Mouse (Mus musculus): ENCODE data around the gene Gnai2. TPM values are rescaled to one million over a fixed set of nuclear protein-coding genes. Genes with fewer than 3 reads are reported as not detected.

Gnai2 gene
- polyA plus RNA-seq, 2 experiments, result 124 to 137 TPM

GRCm38 (mm10) chr9:107620954-107621353, 14.2 kb downstream of the Gnai2 start:
- Histone ChIP-seq H3K27ac (no peak overlapping the region), H3K27me3 (ENCODE audit: control insufficient read depth, insufficient read depth, low read length) (no peaks in the 10 kb centered on the region), H3K4me3 (ENCODE audit: insufficient read depth in 1 of 2, low read depth in 2 of 2, low read length in 2 of 2) (no peak overlapping the region), H3K36me3 (replicated peaks; ENCODE audit: control insufficient read depth, insufficient read depth, low read depth) (peaks cover 33% of the 10 kb centered on the region), H3K4me2 (ENCODE audit: low read depth) (no peak overlapping the region), H3K4me1 (replicated peaks; ENCODE audit: control insufficient read depth in 2 of 2, insufficient read depth in 2 of 2, low read length in 1 of 2) (peaks cover 10 to 14% of the 10 kb centered on the region in 2 experiments), H3K9ac (replicated peaks) (no peak overlapping the region), H3K9me3 (ENCODE audit: control insufficient read depth, low read length) (no peaks in the 10 kb centered on the region)
- DNase-seq (ENCODE audit: low read depth in 3 of 3, low spot score in 3 of 3) (no peak), ATAC-seq (ENCODE audit: insufficient read depth) (no peak)
- no peak for TF ChIP-seq CTCF (IDR thresholded peaks at IDR 0.05; ENCODE audit: low read depth)
- no peak for TF ChIP-seq EP300 (IDR thresholded peaks at IDR 0.05; ENCODE audit: low read depth)

- no peak overlapping the region for H3K4me3 ChIP-seq (ENCODE audit: insufficient read depth in 1 of 2, low read depth in 2 of 2, low read length in 2 of 2)
- no peak for TF ChIP-seq EP300 (IDR thresholded peaks at IDR 0.05; ENCODE audit: low read depth)
- TF ChIP-seq CTCF (IDR thresholded peaks at IDR 0.05; ENCODE audit: low read depth), result no peak
- no peak overlapping the region; the same call in 1 of the 2 replicates for H3K27ac ChIP-seq
- H3K4me1 ChIP-seq (replicated peaks; ENCODE audit: control insufficient read depth in 2 of 2, insufficient read depth in 2 of 2, low read length in 1 of 2), result peaks cover 5 to 12% of the 10 kb centered on the region in 2 experiments
- no peak overlapping the region for H3K9ac ChIP-seq (replicated peaks)
- no peak for DNase-seq (ENCODE audit: low read depth in 3 of 3, low spot score in 3 of 3)
- 67% methylated on average over 13 of the region's 13 CpGs for WGBS (ENCODE audit: insufficient replicate concordance)
- H3K4me2 ChIP-seq (ENCODE audit: low read depth), result no peak overlapping the region
- ATAC-seq (ENCODE audit: insufficient read depth), result no peak
- H3K9me3 ChIP-seq (ENCODE audit: control insufficient read depth, low read length), result no peaks in the 10 kb centered on the region
- no peaks in the 10 kb centered on the region for H3K27me3 ChIP-seq (ENCODE audit: control insufficient read depth, insufficient read depth, low read length)
- peaks cover 42% of the 10 kb centered on the region for H3K36me3 ChIP-seq (replicated peaks; ENCODE audit: control insufficient read depth, insufficient read depth, low read depth)
Measured at GRCm38 (mm10) chr9:107619546-107619879, 15.7 kb downstream of the Gnai2 start.

GRCm38 (mm10) chr9:107618778-107619545, 16.2 kb downstream of the Gnai2 start:
- no peak overlapping the region for H3K4me2 ChIP-seq (ENCODE audit: low read depth)
- peaks cover 42% of the 10 kb centered on the region for H3K36me3 ChIP-seq (replicated peaks; ENCODE audit: control insufficient read depth, insufficient read depth, low read depth)
- TF ChIP-seq EP300 (IDR thresholded peaks at IDR 0.05; ENCODE audit: low read depth), result no peak; the same call in 1 of the 2 replicates
- TF ChIP-seq CTCF (IDR thresholded peaks at IDR 0.05; ENCODE audit: low read depth), result no peak
- 49% methylated on average over 13 of the region's 13 CpGs for WGBS (ENCODE audit: insufficient replicate concordance)
- no peaks in the 10 kb centered on the region for H3K27me3 ChIP-seq (ENCODE audit: control insufficient read depth, insufficient read depth, low read length)
- no peak overlapping the region for H3K4me3 ChIP-seq (ENCODE audit: insufficient read depth in 1 of 2, low read depth in 2 of 2, low read length in 2 of 2)
- peak overlapping the region; percentile 15 for H3K27ac ChIP-seq
- ATAC-seq (ENCODE audit: insufficient read depth) (peak; percentile 60), DNase-seq (ENCODE audit: low read depth in 3 of 3, low spot score in 3 of 3) (no peak)
- peaks cover 5 to 9% of the 10 kb centered on the region in 2 experiments for H3K4me1 ChIP-seq (replicated peaks; ENCODE audit: control insufficient read depth in 2 of 2, insufficient read depth in 2 of 2, low read length in 1 of 2)
- H3K9me3 ChIP-seq (ENCODE audit: control insufficient read depth, low read length), result no peaks in the 10 kb centered on the region
- no peak overlapping the region; the same call in 1 of the 2 replicates for H3K9ac ChIP-seq (replicated peaks)

GRCm38 (mm10) chr9:107618098-107618497, 17.1 kb downstream of the Gnai2 start:
- H3K4me2 ChIP-seq (ENCODE audit: low read depth), result no peak overlapping the region
- 96% methylated on average over 6 of the region's 6 CpGs for WGBS (ENCODE audit: insufficient replicate concordance)
- H3K9ac ChIP-seq (replicated peaks), result no peak overlapping the region
- H3K9me3 ChIP-seq (ENCODE audit: control insufficient read depth, low read length), result no peaks in the 10 kb centered on the region
- H3K36me3 ChIP-seq (replicated peaks; ENCODE audit: control insufficient read depth, insufficient read depth, low read depth), result peaks cover 42% of the 10 kb centered on the region
- H3K27ac ChIP-seq, result no peak overlapping the region
- peaks cover 7 to 11% of the 10 kb centered on the region in 2 experiments for H3K4me1 ChIP-seq (replicated peaks; ENCODE audit: control insufficient read depth in 2 of 2, insufficient read depth in 2 of 2, low read length in 1 of 2)
- H3K27me3 ChIP-seq (ENCODE audit: control insufficient read depth, insufficient read depth, low read length), result no peaks in the 10 kb centered on the region
- TF ChIP-seq EP300 (IDR thresholded peaks at IDR 0.05; ENCODE audit: low read depth) (no peak), CTCF (IDR thresholded peaks at IDR 0.05; ENCODE audit: low read depth) (no peak)
- DNase-seq (ENCODE audit: low read depth in 3 of 3, low spot score in 3 of 3) (no peak), ATAC-seq (ENCODE audit: insufficient read depth) (no peak)
- H3K4me3 ChIP-seq (ENCODE audit: insufficient read depth in 1 of 2, low read depth in 2 of 2, low read length in 2 of 2), result no peak overlapping the region

- peaks cover 9 to 14% of the 10 kb centered on the region in 2 experiments for H3K4me1 ChIP-seq (replicated peaks; ENCODE audit: control insufficient read depth in 2 of 2, insufficient read depth in 2 of 2, low read length in 1 of 2)
- H3K9me3 ChIP-seq (ENCODE audit: control insufficient read depth, low read length), result no peaks in the 10 kb centered on the region
- DNase-seq (ENCODE audit: low read depth in 3 of 3, low spot score in 3 of 3) (no peak), ATAC-seq (ENCODE audit: insufficient read depth) (no peak)
- no peak overlapping the region for H3K9ac ChIP-seq (replicated peaks)
- 53% methylated on average over 2 of the region's 2 CpGs for WGBS (ENCODE audit: insufficient replicate concordance)
- no peak overlapping the region for H3K27ac ChIP-seq
- TF ChIP-seq CTCF (IDR thresholded peaks at IDR 0.05; ENCODE audit: low read depth) (no peak), EP300 (IDR thresholded peaks at IDR 0.05; ENCODE audit: low read depth) (no peak)
- H3K4me2 ChIP-seq (ENCODE audit: low read depth), result no peak overlapping the region
- H3K36me3 ChIP-seq (replicated peaks; ENCODE audit: control insufficient read depth, insufficient read depth, low read depth), result peaks cover 42% of the 10 kb centered on the region
- H3K4me3 ChIP-seq (ENCODE audit: insufficient read depth in 1 of 2, low read depth in 2 of 2, low read length in 2 of 2), result no peak overlapping the region
- no peaks in the 10 kb centered on the region for H3K27me3 ChIP-seq (ENCODE audit: control insufficient read depth, insufficient read depth, low read length)
Measured at GRCm38 (mm10) chr9:107617461-107617860, 17.7 kb downstream of the Gnai2 start.
